Mouse (Mus musculus): ENCODE data around the gene Nme8.

The Nme8 gene

DNA sequence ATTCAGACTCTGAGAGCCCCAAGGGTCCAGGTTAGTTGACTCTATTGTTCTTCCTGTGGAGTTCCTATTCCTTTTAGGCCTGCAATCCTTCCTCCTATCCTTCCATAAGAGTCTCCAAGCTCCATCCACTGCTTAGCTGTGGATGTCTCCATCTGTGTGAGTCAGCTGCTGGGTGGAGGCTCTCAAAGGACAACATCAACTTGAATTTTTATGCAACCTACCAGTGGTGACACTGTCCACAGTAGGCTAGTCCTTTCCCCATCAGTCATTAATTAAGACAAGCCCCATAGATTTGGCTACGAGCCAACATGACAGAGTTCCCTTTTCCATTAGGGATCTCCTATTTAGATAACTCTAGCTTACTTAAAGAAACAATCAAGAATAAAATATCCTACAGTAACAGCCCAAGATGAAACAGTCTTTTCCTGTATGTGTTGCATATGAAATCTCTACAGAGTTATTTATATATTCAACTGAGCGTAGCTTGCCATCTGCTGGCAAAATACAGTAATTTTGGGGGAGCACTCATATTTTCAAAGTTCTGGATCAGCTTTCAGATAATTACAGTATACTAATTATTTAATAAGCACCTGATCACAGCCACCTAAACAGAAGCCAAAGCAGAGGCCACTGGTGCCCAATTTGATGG is 57.3 kb downstream of the Nme8 start:
- DNase-seq (ENCODE audit: inconsistent ontology term), result no peak

DNA sequence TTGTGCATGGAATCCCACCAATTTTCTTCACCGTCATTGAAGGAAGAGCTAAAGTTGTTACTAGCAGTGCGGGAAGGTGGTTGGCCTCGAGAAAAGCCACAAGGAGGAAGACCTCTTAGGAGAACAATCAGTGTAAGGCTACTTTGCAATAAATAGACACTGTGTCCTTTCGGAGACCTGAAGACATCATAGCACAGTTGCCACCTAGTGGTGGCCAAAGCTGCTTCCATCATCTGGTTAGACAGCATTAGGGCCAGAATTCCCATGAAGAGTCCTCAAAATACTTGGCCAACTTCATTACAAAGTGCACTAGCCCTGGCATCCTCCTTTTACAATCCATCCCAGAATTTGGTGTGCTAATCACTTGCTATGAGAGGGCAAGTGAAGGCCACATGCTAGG is 61.5 kb downstream of the Nme8 start:
- peak; percentile 33 for DNase-seq (ENCODE audit: inconsistent ontology term)

DNA sequence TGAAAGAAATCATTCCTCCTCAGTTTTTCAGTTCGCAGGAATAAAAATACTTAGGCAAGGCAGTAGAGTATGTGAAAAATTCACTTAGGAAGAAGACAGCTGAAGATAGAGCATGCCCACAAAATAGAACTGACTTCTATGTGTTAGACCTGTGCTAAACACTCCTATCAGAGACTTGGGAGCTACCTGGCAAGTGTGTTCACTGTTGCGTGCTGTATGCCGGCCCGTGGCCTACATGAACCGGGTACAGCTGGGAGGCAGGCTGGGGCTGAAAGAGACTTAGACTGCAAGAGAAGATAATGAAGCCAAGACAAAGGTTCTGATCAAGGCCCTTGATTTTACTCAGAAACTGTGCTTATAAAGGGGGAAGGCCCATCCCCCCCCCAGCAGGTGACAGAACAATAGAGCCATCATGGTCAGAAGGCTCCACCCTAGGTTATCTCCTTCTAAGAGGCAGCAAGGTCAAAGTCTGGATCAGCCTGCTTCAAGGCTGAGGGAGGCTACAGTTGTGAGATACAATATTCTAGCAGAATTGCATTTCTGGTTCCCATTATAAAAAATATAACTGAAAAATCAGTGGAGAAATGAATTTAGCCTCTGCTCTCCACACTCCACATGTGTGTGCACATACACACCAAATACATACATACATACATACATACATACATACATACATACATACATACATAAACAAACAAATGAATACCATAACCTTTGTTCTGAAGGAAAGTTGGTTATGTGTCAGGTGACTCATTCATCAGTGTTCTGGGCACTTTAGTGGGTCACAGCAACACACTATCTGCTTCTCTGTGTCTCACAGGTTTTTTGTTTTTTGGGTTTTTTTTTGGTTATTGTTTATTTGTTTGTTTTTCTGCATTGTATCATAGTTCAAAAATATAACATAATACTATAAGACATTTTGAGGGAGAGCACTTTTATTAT is 66.6 kb downstream of the Nme8 start:
- DNase-seq (ENCODE audit: inconsistent ontology term), result no peak

DNA sequence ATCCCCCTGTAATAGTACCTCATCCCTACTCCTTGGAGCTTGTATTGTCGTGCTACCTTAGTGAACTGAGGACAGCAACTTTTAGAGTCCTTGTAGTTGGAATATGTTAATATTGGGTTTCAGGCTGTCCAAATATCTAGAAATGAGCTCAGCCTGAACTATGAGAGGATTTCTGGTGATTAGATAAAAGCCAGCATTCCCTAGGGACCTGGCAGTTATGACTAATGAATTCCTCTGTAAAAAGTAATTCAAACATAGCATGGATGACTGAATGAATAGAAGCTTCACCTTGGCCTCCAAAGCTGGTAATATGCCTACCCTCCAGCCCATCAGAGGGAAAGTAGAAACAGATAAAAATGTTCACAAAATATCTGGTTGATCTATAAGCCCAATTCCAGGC is 71.1 kb downstream of the Nme8 start:
- DNase-seq (ENCODE audit: inconsistent ontology term), result peak; percentile 83

DNA sequence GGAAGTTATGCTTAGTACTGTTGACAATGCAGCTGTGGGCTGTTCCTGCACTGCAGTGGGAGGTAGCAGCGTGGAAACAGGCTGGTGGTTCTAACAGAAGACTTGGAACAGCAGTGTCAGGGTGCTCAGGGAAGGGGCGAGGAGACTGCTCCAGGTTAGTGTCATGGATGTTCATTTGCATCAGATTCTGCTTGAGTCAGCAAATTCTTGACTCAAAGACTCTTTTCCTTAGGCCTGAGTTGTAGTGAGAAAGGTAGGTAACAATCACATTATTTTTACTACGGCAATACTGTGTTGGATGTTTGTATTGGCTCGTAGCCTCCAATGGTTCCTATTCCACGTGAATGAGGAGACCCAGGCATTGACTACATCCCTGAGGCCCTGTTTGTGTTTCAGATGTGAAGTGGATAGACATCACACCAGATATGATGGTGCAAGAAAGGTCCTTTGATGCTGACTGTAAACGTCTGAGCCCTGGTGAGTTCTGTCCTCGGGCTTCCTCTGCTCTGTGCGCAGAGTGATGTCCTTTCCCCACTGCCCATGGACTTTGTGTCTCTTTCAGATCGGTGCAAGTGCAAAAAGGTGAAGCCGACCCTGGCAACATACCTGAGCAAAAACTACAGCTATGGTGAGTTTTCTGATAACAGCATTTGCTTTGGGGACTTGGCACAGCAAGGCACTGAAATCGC is 72.8 kb downstream of the Nme8 start:
- DNase-seq (ENCODE audit: inconsistent ontology term), result no peak

DNA sequence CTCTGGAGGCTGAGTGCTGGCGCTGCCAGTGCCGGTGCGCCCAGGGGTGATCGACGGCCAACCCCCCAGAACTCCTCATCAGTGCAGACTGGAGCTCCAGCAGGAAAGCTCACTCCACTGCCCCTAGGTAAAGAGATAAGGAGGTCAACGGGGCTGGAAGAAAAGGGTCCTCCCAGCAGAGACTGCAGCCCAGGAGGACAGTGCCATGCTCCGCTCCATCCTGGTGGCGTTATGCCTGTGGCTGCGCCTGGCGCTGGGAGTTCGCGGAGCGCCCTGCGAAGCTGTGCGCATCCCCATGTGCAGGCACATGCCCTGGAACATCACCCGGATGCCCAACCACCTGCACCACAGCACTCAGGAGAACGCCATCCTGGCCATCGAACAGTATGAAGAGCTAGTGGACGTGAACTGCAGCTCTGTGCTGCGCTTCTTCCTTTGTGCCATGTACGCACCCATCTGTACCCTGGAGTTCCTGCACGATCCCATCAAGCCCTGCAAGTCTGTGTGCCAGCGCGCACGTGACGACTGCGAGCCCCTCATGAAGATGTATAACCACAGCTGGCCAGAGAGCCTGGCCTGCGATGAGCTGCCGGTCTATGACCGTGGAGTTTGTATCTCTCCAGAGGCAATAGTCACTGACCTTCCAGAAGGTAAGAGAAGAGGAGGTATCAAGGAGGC is 74.2 kb downstream of the Nme8 start:
- DNase-seq (ENCODE audit: inconsistent ontology term), result no peak

DNA sequence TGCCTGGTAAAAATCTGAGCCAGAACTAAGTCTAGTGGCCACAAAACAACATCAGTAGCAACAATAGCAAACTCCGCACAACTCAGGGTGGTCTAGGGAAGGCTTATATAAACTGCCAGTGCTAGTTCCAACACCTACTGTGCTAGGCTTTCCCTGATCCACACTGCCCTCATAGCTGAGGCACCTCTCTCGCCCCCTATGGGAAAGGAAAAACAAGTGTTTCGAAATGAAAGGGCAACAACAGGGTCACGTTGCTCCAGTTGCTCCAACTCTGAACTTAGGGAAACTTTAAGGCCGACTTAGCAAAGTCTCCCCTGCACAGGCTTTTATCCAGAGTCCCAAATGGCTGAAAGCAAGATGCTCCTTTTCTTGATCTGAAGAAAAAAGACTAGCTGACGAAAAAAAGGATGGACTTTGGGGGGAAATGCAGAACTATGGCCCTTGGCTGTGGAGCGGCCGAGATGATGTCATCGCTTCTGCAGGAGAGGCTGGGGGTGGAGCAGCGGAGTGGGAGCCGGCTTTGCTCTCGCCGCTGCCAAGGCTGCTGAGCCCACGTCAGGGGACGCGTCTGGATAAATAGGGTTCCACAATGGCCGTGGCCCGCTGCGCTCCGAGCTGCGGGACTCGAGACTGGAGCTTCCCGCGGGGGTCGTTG is 74.9 kb downstream of the Nme8 start, which contains the start of gene Sfrp4:
Gene Sfrp4, plus strand, starts transcription at position 532 of the 655 bp plus-strand sequence.
- peak; percentile 77 for DNase-seq (ENCODE audit: inconsistent ontology term)

DNA sequence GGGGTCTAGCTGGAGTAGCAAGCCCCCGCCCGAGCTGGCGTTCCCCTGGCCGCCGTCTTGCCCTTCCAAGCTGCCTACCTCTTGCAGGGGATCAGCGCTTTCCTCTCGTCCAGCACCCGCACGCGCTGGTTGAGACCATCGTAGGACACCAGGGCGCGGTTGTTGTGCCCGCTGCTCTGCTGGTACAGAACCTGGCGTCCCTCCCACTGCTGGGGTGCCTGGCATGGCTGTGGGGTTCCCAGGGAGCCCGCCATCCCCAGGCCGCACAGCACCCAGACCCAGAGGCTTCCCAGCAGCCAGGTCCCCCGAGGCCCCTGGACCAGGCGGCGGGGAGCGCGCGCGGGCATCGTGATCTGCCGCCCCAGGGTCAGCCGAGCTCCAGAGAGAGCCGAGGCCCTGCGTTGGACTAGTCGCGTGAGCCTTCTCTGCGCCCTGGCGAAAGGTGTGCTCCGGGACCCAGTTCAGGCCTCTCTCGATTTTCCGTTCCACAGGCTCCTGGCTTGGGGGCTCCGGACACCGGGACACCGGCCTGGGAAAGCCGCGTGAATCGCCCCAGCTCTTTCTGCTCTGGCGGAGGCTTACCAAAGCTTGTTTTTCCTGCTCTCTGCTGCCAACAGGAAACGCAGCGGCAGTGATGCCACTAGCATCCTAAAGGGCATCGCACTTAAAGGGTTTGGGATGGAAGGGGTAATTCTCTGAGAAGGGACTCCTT is 78.2 kb downstream of the Nme8 start, which contains the start of gene Epdr1:
Gene Epdr1, minus strand, starts transcription at position 712 of the 712 bp plus-strand sequence.
- DNase-seq (ENCODE audit: inconsistent ontology term), result peak; percentile 84

DNA sequence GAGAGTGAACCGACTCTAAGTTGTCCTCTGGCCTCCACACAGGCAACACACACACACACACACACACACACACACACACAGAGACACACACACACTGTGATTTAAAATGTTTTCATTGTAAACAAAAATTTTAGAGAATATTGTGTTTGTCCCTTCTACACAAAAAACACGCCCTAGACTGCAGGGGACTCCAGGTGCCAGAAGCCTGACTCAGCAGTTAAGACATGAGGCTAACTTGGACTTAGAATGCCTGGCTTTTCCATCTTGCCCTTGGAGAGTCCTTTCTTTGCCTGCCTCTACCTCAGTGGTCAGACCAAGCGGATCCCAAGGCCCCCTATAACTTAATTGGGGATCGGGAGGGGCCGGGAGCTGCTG is 78.8 kb downstream of the Nme8 start:
- DNase-seq (ENCODE audit: inconsistent ontology term), result no peak

DNA sequence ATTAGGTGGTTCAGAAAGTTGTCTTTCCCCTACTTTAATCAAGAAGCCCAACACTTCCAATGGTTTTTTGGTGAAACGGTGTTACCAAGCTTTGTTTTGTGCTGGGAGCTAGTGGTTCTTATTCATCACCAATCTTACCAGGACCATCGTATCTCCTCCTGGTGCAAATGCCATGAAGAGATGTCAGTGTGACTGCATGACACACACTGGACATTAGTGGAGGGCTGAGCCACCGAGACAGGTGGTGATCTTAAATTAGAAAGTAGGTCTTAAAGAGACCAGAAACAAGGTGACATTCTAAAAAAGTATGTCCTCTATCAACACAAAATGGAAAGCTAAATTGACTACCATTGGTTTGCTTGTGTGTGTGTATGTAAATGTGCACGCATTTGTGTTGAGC is 79.5 kb downstream of the Nme8 start:
- DNase-seq (ENCODE audit: inconsistent ontology term), result no peak

DNA sequence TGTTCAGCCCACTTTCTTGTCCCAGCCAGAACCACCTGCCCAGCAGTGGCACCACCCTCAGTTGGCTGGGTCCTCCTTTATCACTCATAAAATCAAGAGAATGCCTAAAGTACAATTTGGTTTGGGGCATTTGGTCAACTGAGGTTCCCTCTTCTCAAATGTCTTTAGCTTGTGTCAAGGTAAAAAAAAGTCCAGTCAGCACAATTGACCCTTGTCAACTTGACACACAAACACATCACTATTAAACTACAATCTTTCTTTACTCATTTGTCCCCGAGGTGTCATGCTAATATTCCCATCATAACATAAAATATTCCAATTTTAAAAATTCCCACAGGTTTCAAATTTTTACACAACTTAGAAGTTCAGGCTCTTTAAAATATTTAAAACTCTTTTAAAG is 83.3 kb downstream of the Nme8 start:
- no peak for DNase-seq (ENCODE audit: inconsistent ontology term)

DNA sequence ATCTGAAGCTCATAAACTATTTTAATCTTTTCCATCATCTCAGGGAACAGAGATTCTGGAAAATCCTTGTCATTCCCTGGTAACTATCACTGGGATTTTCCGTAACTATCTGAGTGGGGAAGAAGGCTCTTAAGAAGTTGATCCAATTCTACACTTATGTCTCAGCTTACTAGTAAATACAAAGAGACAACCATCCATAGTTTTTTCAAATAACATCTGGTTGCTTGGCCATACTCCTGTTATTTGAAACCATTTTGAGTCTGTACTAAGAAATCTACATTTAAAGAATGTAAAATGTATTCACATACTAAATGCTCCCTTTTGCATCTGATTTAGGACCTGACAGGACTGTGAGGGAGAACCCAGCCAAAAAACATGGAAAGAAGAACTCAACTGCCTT is 84.2 kb downstream of the Nme8 start:
- no peak for DNase-seq (ENCODE audit: inconsistent ontology term)

DNA sequence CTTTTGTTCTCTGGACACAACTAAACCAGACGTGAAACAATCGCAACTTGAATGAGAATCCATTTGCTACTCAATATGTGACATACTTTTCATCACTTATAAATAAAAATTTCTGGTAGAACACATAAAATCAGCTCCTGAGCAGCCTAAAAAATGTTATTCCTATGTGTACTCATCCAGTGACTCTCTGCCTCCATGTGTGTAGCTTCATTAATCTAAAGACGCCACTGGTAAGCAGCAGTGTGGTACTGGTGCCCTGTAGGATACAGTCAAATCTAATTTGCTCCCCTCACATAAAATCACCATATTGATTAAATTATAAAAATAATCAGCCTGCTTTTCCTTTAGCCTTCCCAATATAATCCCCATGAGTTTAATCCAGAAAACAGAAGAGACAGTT is 84.6 kb downstream of the Nme8 start:
- no peak for DNase-seq (ENCODE audit: inconsistent ontology term)

DNA sequence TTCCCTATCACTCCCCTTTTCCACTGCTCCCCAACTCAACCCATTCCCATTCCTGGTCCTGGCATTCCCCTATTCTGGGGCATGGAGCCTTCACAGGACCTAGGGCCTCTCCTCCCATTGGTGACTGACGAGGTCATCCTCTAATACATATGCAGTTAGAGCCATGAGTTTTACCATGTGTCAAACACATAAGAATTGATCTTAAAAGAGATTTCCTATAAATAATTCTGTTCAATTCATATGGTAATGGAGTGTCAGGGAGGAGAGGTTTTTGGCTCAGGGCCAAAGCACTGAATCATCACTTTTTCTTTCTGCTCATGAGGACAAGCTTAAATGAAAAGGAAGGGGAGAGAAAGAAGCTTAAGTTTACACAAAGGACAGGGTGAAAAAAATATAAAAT is 85.2 kb downstream of the Nme8 start:
- peak; percentile 58 for DNase-seq (ENCODE audit: inconsistent ontology term)

DNA sequence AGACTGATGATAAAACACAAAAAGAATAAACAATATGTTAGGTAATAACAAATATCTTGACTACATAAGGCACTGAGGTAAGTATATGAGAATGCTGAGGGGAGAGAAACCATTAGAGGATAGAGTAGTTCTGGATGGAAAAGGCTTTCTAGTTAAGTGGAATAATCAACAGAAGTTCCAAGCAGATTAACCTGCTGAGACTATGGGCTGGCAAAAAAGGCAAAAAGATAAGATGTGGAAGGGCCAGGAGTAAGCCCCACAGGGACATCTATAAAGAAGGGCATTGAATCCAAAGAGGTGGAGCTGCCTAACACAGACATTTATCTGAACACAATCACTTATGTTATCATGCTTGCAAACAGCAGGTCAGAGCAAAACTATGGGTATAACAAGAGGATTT is 89.5 kb downstream of the Nme8 start:
- no peak for DNase-seq (ENCODE audit: inconsistent ontology term)

DNA sequence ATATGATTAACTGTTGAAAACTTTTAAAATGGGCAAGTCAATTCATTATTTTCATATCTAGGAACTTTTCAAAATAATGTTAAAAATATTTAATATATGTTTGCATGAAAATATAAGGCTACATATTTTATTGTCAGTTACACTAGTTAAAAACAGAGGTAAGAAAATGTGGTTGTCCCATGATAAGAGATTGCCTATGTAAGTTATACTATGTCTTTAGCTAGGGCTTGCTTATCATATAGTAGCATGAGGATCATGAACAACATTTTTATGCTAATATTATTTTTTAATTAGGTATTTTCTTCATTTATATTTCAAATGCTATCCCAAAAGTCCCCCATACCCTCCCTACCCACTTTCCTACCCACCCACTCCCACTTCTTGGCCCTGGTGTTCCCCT is 92.7 kb downstream of the Nme8 start:
- DNase-seq (ENCODE audit: inconsistent ontology term), result no peak

DNA sequence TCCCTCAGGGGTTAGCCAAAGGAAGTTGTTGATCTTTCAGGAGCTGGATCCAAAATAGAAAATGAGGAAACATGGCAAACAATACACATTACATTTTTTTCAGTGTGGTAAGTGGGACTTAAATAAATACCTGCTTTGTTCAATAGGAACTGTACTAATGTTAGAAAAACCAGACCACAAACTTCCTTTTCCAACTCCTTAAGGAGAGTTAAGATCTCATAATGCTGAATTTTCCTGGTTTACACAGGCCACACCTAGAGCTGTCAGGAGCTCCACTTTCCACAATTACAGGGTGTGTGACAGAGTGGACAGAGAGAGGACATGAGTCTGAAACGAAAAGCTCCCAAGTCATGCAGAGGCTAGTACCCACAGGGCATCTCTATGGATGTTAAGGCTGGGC is 93.9 kb downstream of the Nme8 start:
- no peak for DNase-seq (ENCODE audit: inconsistent ontology term)

DNA sequence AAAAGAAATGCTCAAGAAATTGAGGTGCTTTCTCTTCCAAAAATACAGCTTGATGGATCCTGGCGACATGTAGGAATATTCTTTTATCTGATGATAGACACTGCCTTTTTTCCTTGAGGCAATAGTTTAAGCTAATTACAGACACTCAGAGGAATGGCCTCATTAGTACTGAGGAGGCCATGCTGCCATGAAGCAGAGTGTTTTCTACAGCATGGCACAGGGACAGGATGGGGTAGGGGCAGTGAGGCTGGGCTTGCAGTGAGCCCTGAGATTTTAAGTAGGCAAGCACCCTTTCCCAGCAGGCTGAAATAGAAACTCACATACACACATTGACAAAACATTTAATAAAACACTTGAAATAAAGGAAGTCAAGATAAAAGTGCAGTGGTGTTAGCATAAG is 95.1 kb downstream of the Nme8 start:
- no peak for DNase-seq (ENCODE audit: inconsistent ontology term)

DNA sequence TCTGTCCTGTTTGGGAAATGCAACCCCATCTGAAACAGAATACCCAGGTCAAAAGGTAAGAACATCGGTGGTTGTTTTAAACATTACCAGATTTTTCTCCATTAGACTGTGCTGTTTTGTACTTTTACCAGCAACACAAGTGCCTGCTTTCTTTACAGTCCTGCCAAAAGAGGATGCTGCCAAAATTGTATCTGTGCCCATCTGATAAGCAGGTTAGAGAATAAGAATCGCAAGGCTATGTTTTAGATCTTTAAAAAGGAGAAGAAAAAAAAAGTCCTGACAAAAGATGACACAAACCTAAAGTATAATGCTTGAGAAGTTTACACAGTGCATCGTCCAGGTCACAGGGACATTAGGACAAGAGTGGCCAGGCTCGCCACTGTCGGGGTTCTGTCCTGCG is 98.4 kb downstream of the Nme8 start:
- no peak for DNase-seq (ENCODE audit: inconsistent ontology term)

DNA sequence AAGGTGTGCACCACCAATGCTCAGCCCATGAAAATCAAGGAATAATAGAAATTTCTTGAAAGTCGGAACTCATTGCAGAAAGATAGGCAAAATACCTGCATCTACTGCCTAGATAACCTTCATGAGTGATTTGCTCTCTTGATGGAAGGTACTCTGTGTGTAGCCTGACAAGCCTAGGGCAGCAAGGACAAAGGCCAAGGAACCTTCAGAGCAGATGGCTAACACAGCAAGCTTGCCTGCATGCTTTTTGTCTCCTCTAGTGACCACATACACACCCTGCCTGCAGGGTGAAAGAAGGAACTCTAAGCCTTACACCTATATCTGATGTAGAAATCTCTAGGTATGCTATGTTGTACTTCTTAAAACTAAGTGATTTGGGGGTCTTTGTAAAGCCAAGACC is 102.5 kb downstream of the Nme8 start:
- DNase-seq (ENCODE audit: inconsistent ontology term), result no peak

All from Muller cell, postnatal 12 days (primary cell).